Mouse (Mus musculus) ES-E14 (cell line): ENCODE measurements around the gene Spon1. TPM values are rescaled to one million over a fixed set of nuclear protein-coding genes. Genes with fewer than 3 reads are reported as not detected.
A peak's percentile ranks its signal among the peaks of the same experiment; 100 is the strongest.

Experiments used
- DNase-seq: peaks from one replicate; pipeline ENCODE4 v3.0.0-alpha.2; 2013; ENCODE audit warnings: low read depth, low spot score
- H3K27ac ChIP-seq: 2 replicates; pipeline ENCODE4 v1.5.1; 2012; ENCODE audit warnings: low read depth, mild to moderate bottlenecking, low read length, moderate library complexity, mixed read lengths; ENCODE audit not compliant: poor library complexity, insufficient read depth, severe bottlenecking
- H3K36me3 ChIP-seq: 2 replicates; pipeline ENCODE4 v1.6.1; 2012; ENCODE audit warnings: mild to moderate bottlenecking, low read length, moderate library complexity, mixed read lengths; ENCODE audit not compliant: control insufficient read depth, poor library complexity, insufficient read depth, severe bottlenecking
- H3K4me1 ChIP-seq, 2 experiments: fragments of 150-350 bp in 1 of 2; sonication (generic) in 1 of 2; 2 replicates each; pipeline ENCODE4 v1.6.1; 2012; ENCODE audit warnings: low read length in 2 of 2, mild to moderate bottlenecking in 1 of 2, mixed read lengths in 1 of 2; ENCODE audit not compliant: control insufficient read depth in 2 of 2, insufficient read depth in 2 of 2, poor library complexity in 1 of 2
- H3K4me3 ChIP-seq, 2 experiments: fragments of 150-350 bp in 1 of 2; sonication (generic) in 1 of 2; 2 replicates each; pipeline ENCODE4 v1.5.1; 2012; ENCODE audit warnings: low read length in 2 of 2, low read depth in 1 of 2, mild to moderate bottlenecking in 1 of 2, mixed read lengths in 1 of 2; ENCODE audit not compliant: insufficient read depth in 1 of 2, poor library complexity in 1 of 2, severe bottlenecking in 1 of 2
- H3K9ac ChIP-seq: 2 replicates; pipeline ENCODE4 v1.6.1; 2012; ENCODE audit warnings: low read depth, mild to moderate bottlenecking, low read length, mixed read lengths; ENCODE audit not compliant: poor library complexity, insufficient read depth, severe bottlenecking
- H3K9me3 ChIP-seq: fragments of 150-350 bp; sonication (generic); 2 replicates; pipeline ENCODE4 v1.6.1; 2012; ENCODE audit warnings: low read depth, mild to moderate bottlenecking, low read length; ENCODE audit not compliant: control insufficient read depth, insufficient read depth
- CHD2 ChIP-seq: IDR thresholded peaks from 2 replicates; pipeline ENCODE4 v1.6.1; 2014; ENCODE audit warnings: mild to moderate bottlenecking, low read depth, low read length, inconsistent platforms
- HCFC1 ChIP-seq: IDR thresholded peaks from 2 replicates; pipeline ENCODE4 v1.6.1; 2012; ENCODE audit warnings: low read length, inconsistent platforms, borderline replicate concordance; ENCODE audit not compliant: insufficient read depth
- MAFK ChIP-seq: IDR thresholded peaks from 2 replicates; pipeline ENCODE4 v1.6.1; 2014; ENCODE audit warnings: mild to moderate bottlenecking, low read depth, low read length, inconsistent platforms; ENCODE audit not compliant: insufficient read depth
- ZC3H11A ChIP-seq: IDR thresholded peaks from 2 replicates; pipeline ENCODE4 v1.6.1; 2012; ENCODE audit warnings: low read depth, mild to moderate bottlenecking, inconsistent platforms, low read length, borderline replicate concordance
- ZNF384 ChIP-seq: IDR thresholded peaks from 2 replicates; pipeline ENCODE4 v1.6.1; 2012; ENCODE audit warnings: low read depth, low read length, inconsistent platforms
- in situ Hi-C, 2 experiments: fragments of 600-800 bp; cut with MboI; formaldehyde crosslinking; loops; one replicate each; pipeline ENCODE4 v1.15.1; 2025; ENCODE audit warnings: low sequenced_read_pairs in 2 of 2, inconsistent platforms in 1 of 2; ENCODE audit not compliant: unreplicated experiment in 2 of 2
- total RNA-seq: library from RNA; depleted of rRNA; stranded (reverse); fragments of 300-350 nt; gene quantifications from 2 replicates; pipeline ENCODE4 v1.2.3, GENCODE M21; 2012

The Spon1 gene
- total RNA-seq, 1 experiment = 0.13 TPM

DNA sequence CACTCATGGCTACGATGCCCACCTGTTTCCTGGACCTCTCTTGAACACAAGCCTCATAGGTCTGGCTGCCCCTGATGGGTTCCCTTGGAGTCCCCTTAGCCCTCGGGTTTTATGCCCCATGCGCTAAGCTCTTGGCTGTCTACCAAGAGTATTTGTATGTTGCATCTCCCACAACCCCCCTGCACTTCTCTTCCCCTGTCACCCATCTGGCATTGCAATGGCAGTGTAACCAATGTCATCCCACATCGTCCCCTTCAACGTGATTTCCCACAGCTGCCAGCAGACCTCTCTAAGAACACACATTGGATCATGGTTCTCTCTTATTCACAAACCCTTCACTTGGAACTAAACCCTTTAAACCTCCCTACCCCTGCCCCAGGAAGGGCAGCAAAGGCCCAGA is 239.7 kb downstream of the Spon1 start:
- in situ Hi-C loops = no loop called here
- no peak for TF ChIP-seq ZNF384
- TF ChIP-seq MAFK = no peak
- TF ChIP-seq ZC3H11A = no peak
- no peak for TF ChIP-seq CHD2
- TF ChIP-seq HCFC1 = no peak
- Histone ChIP-seq H3K4me3 (no peak overlapping the region), H3K36me3 (no peaks in the 10 kb centered on the region), H3K27ac (no peak overlapping the region), H3K9me3 (no peaks in the 10 kb centered on the region), H3K9ac (no peak overlapping the region), H3K4me1 (peaks cover 0 to 2% of the 10 kb centered on the region in 2 experiments; a peak in 1 of 4 replicates)
- no peak for DNase-seq

DNA sequence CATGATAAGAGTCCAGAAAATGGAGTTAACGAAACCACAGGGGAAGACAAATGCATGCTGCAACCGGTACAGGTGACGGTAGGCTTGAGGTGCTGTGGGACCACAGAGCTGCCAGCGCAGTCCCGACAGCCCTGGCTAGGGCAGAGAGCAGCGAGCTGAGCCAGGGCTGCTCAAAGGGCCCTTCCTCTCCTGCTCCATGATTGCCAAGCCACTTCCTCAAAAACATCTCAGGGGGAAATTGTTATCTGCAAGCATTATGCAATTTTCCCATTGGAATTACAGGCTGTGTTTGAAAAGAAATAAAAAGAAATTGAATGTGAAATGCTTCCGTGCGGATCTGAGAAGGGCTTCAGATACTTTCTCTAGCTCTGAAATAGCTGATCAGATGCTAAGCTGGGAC is 240.7 kb downstream of the Spon1 start:
- DNase-seq = no peak
- no peaks in the 10 kb centered on the region for H3K36me3 ChIP-seq
- TF ChIP-seq HCFC1 = no peak
- TF ChIP-seq ZC3H11A = no peak
- no peak for TF ChIP-seq MAFK
- TF ChIP-seq ZNF384 = no peak
- no peak for TF ChIP-seq CHD2
- peaks cover 0 to 2% of the 10 kb centered on the region in 2 experiments; a peak in 1 of 4 replicates for H3K4me1 ChIP-seq
- no peaks in the 10 kb centered on the region for H3K9me3 ChIP-seq
- in situ Hi-C loops = no loop called here
- H3K9ac ChIP-seq = no peak overlapping the region
- H3K27ac ChIP-seq = no peak overlapping the region
- no peak overlapping the region for H3K4me3 ChIP-seq

DNA sequence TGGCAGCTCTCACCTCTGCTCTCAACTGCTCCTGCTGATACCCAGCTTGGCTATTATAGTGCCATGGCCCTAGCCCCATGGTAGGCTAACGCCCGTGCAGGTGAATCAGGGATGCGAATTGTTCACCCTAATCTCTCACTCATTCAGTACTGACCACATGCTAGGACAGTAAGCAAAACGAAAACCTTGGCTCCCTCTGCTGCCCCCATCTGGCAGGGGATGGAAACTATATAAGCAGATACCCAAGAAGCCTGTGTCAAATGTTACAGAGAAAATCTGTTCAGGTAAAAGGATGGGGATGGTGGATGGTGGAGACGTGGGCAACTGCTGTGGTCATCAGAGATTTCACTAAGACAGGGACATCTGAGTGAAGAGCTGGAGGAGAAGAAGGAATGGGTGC is 241.8 kb downstream of the Spon1 start:
- TF ChIP-seq ZC3H11A (0 out of 2 replicates have a peak, but pooled peaks have one; percentile 29), ZNF384 (no peak), MAFK (no peak), HCFC1 (no peak)
- Histone ChIP-seq H3K9ac (no peak overlapping the region), H3K4me3 (no peak overlapping the region), H3K9me3 (no peaks in the 10 kb centered on the region), H3K36me3 (no peaks in the 10 kb centered on the region), H3K4me1 (peaks cover 0 to 2% of the 10 kb centered on the region in 2 experiments; a peak in 1 of 4 replicates), H3K27ac (no peak overlapping the region)
- in situ Hi-C loops = no loop called here
- DNase-seq = peak; percentile 37

DNA sequence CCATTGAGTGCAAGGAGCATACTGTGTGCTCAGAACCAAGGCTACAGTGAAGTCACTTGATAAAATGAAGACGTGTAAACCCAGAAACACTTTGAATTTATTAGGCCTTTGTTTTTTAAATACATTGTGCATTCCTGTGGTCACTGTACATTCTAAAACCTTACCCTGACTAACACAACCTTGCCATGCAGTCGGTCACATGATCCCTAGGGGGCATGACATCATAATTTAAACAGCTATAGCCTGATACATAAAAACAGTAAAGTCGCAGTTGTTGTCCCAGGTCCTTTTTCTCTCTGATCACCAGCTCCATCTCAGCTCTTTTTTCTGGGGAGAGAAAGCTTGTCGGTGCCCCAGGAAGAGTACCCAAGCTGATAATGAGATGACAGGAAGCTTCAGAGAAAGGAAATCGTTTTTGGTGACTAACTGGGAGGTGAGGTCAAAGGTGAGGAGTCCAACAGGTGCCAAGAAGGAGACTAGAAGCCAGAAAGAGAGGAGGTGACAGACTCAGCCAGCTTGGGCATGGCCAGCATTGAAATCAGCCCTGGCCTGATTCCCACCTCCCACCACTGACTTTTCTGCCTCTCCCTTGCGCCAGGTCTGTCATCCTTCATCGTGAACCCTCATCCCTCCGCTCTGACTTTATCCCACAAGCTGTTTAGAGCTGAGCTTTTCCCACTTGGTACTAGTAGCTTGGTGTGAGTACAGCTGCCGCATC is 246.1 kb downstream of the Spon1 start:
- H3K4me3 ChIP-seq = no peak overlapping the region
- no peaks in the 10 kb centered on the region for H3K4me1 ChIP-seq
- H3K27ac ChIP-seq = no peak overlapping the region
- H3K9ac ChIP-seq = no peak overlapping the region
- TF ChIP-seq ZNF384 = no peak
- no peak for TF ChIP-seq CHD2
- no peak for TF ChIP-seq MAFK
- no peak for TF ChIP-seq ZC3H11A
- no peak for TF ChIP-seq HCFC1
- no peak for DNase-seq
- no peaks in the 10 kb centered on the region for H3K36me3 ChIP-seq
- no peaks in the 10 kb centered on the region for H3K9me3 ChIP-seq
- in situ Hi-C loops = no loop called here
